Mouse (Mus musculus) limb, embryonic 15.5 days (tissue): Measurements from ENCODE around the gene Srxn1. TPM values are rescaled to one million over a fixed set of nuclear protein-coding genes. Genes with fewer than 3 reads are reported as not detected.
"Not testable (repeated sequence)": the region's sequence is repeated elsewhere in the genome, so short reads cannot be mapped to it uniquely, and the experiment has no call there.

ENCODE experiments used
- ATAC-seq: fragments of 200-750 bp; cut with Nextera tagmentation; 2 replicates; pipeline ENCODE4 v1.8.0; 2017; ENCODE audit warnings: low read depth, moderate TSS enrichment; ENCODE audit not compliant: insufficient number of reproducible peaks, low FRiP score, low TSS enrichment
- H3K27ac ChIP-seq: fragments of 300-500 bp; sonication (generic); 2 replicates; pipeline ENCODE4 v1.5.1; 2015; ENCODE audit warnings: moderate library complexity, mild to moderate bottlenecking, inconsistent platforms
- H3K27me3 ChIP-seq: fragments of 300-500 bp; sonication (generic); 2 replicates; pipeline ENCODE4 v1.6.1; 2015; ENCODE audit warnings: inconsistent platforms
- H3K36me3 ChIP-seq: fragments of 300-500 bp; sonication (generic); 2 replicates; pipeline ENCODE4 v1.6.1; 2015; ENCODE audit warnings: inconsistent platforms
- H3K4me1 ChIP-seq: fragments of 300-500 bp; sonication (generic); 2 replicates; pipeline ENCODE4 v1.6.1; 2015; ENCODE audit warnings: inconsistent platforms
- H3K4me2 ChIP-seq: fragments of 300-500 bp; sonication (generic); 2 replicates; pipeline ENCODE4 v1.6.1; 2015; ENCODE audit warnings: mild to moderate bottlenecking, inconsistent platforms
- H3K4me3 ChIP-seq: fragments of 300-500 bp; sonication (generic); 2 replicates; pipeline ENCODE4 v1.5.1; 2015; ENCODE audit warnings: mild to moderate bottlenecking, inconsistent platforms
- H3K9ac ChIP-seq: fragments of 300-500 bp; sonication (generic); 2 replicates; pipeline ENCODE4 v1.6.1; 2015; ENCODE audit warnings: inconsistent platforms
- H3K9me3 ChIP-seq: fragments of 300-500 bp; sonication (generic); 2 replicates; pipeline ENCODE4 v1.6.1; 2016; ENCODE audit warnings: inconsistent platforms
- WGBS: fragments of 180-500 bp; shearing (Covaris S2); methylation state at CpG from one replicate; pipeline ENCODE4 v1.1.7; 2015; 5-methylcytosine and 5-hydroxymethylcytosine counted together
- polyA plus RNA-seq: library from polyadenylated mRNA; unstranded; fragments of >200 nt; fragmentation: Nextera tagmentation; extraction: Ambion mirVana; gene quantifications from 2 replicates; pipeline ENCODE4 v1.2.1, GENCODE M21; 2015

Srxn1 gene
- polyA plus RNA-seq: 11.3 and 12.3 TPM in 2 replicates

DNA sequence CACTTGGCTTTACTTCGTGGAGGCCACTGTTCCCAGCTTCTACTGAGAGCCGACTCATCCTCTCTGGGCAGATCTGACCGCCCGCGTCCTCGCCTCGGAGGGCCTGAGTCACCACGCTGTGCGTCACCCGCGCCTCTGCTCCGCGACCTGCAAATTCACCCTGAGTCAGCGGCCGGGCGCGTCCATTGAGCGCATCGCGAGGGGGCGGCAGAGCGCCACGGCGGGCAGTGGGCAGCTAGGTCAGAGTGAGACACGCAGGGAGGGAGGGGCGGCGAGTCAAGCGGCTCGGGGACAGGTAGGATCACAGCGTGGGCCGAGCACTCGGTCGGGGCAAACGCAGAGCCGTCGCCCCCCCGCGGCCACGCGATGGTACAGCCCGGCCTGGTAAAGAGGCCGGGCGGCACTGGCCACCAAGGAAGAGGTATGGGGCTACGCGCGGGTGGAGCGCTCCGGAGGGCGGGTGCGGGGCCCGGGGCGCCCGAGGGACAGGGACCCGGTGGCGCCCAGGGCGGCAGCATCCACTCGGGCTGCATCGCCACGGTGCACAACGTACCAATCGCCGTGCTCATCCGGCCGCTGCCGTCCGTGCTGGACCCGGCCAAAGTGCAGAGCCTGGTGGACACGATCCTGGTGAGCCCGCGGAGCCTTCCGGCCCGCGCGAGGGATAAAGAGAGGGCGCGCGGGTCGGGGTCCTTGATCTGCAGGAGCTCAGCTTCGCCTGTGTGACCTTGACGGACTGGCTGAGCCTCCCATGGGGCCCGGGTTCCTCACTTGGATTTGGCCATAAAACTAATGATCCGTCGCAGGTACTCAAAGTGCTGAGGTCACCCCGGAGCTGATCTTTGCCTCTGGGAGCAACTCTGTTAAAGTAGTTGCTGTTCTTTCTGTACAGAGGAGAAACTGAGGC lies at the start of gene Srxn1:
Gene Srxn1, plus strand, starts transcription at position 199 of the 907 bp plus-strand sequence.
- Histone ChIP-seq H3K9ac (peak within 1 kb of the TSS; percentile 69), H3K4me2 (peak within 1 kb of the TSS; percentile 95), H3K4me3 (peak within 1 kb of the TSS; percentile 63), H3K27me3 (peaks cover 8% of the 10 kb centered on the region), H3K4me1 (peaks cover 12% of the 10 kb centered on the region), H3K36me3 (no peaks in the 10 kb centered on the region), H3K27ac (no peak within 1 kb of the TSS), H3K9me3 (no peaks in the 10 kb centered on the region)
- WGBS: under 1% methylated on average over 76 of the region's 84 CpGs
- ATAC-seq: peak; percentile 75

GRCm38 (mm10) chr2:152056368-152057251 lies 48.7 kb upstream of the Srxn1 start:
- no peaks in the 10 kb centered on the region for H3K4me1 ChIP-seq
- no peak overlapping the region for H3K4me2 ChIP-seq
- H3K27ac ChIP-seq: no peak overlapping the region
- no peak for ATAC-seq
- WGBS: 73% methylated on average over 22 of the region's 22 CpGs
- H3K4me3 ChIP-seq: no peak overlapping the region
- H3K9ac ChIP-seq: no peak overlapping the region
- peaks cover 33% of the 10 kb centered on the region for H3K27me3 ChIP-seq
- no peaks in the 10 kb centered on the region for H3K36me3 ChIP-seq
- H3K9me3 ChIP-seq: no peaks in the 10 kb centered on the region

- peaks cover 27% of the 10 kb centered on the region for H3K27me3 ChIP-seq
- no peaks in the 10 kb centered on the region for H3K9me3 ChIP-seq
- 69% methylated on average over 9 of the region's 9 CpGs for WGBS
- no peaks in the 10 kb centered on the region for H3K36me3 ChIP-seq
- H3K4me1 ChIP-seq: no peaks in the 10 kb centered on the region
- ATAC-seq: no peak
- no peak overlapping the region for H3K27ac ChIP-seq
- no peak overlapping the region for H3K4me3 ChIP-seq
- no peak overlapping the region for H3K9ac ChIP-seq
- H3K4me2 ChIP-seq: no peak overlapping the region
Observed at GRCm38 (mm10) chr2:152057252-152057563, 48.1 kb upstream of the Srxn1 start.

GRCm38 (mm10) chr2:152062817-152063216 lies 42.5 kb upstream of the Srxn1 start:
- not testable (repeated sequence) for H3K9me3 ChIP-seq

DNA sequence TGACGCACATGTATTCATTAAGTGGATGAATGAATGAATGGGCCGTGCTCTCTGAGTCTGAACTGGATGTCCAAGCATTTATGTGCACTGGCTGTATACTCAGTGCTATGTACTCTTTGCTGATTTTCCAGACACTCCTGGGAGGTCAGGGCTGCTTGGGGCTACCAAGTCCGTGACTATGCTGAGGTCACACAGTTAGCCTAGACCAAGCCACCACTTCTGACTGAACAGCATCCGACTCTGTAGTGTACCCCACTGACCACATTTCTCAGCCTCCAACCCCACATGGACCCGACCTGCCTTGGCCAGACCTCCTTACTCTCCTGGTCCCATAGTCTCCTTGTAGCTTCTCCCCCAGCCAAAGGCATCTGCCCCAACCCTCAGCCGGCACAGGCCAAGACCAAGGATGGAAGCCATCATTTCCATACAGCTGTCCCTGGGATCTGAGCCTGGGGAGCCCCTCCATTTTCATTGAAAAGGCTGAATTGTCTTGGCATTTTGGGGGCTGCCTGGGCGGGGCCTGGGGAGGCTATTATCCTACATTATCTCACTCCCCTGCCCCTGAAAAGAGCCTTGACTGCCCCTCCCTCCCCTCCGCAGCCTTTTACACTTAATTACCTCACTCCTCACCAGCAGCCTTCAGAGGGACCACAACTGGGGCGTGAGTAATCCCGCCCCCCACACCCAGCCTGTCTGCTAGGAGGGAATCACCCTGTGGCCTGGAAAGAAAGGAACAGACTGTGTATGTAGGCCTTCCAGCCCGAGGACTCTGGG lies 36.5 kb upstream of the Srxn1 start:
- Histone ChIP-seq H3K9ac (no peak overlapping the region), H3K27me3 (0 out of 2 replicates have a peak, but pooled peaks cover 3% of the 10 kb centered on the region), H3K36me3 (no peaks in the 10 kb centered on the region), H3K4me1 (no peaks in the 10 kb centered on the region), H3K4me3 (no peak overlapping the region), H3K9me3 (no peaks in the 10 kb centered on the region), H3K4me2 (no peak overlapping the region), H3K27ac (no peak overlapping the region)
- ATAC-seq: peak; percentile 40; the same call in 1 of the 2 replicates
- WGBS: 44% methylated on average over 11 of the region's 11 CpGs

More at GRCm38 (mm10) chr2:152062817-152063216, 42.5 kb upstream of the Srxn1 start:
- 78% methylated on average over 3 of the region's 3 CpGs for WGBS
- not testable (repeated sequence) for H3K36me3 ChIP-seq, H3K4me2 ChIP-seq, H3K9ac ChIP-seq, H3K4me3 ChIP-seq, H3K27me3 ChIP-seq, H3K4me1 ChIP-seq, ATAC-seq, H3K27ac ChIP-seq

- no peak for ATAC-seq
- no peaks in the 10 kb centered on the region for H3K9me3 ChIP-seq
- H3K4me2 ChIP-seq: no peak overlapping the region
- 63% methylated on average over 9 of the region's 9 CpGs for WGBS
- no peak overlapping the region for H3K27ac ChIP-seq
- no peaks in the 10 kb centered on the region for H3K36me3 ChIP-seq
- H3K9ac ChIP-seq: no peak overlapping the region
- no peaks in the 10 kb centered on the region for H3K4me1 ChIP-seq
- H3K4me3 ChIP-seq: no peak overlapping the region
- peaks cover 5% of the 10 kb centered on the region; the same call in 1 of the 2 replicates for H3K27me3 ChIP-seq
Observed at GRCm38 (mm10) chr2:152069434-152069786, 35.9 kb upstream of the Srxn1 start.

GRCm38 (mm10) chr2:152069941-152070340 lies 35.4 kb upstream of the Srxn1 start:
- Histone ChIP-seq H3K4me3 (no peak overlapping the region), H3K9ac (no peak overlapping the region), H3K27ac (no peak overlapping the region), H3K27me3 (peaks cover 10% of the 10 kb centered on the region; the same call in 1 of the 2 replicates), H3K4me2 (no peak overlapping the region), H3K9me3 (no peaks in the 10 kb centered on the region), H3K4me1 (no peaks in the 10 kb centered on the region), H3K36me3 (no peaks in the 10 kb centered on the region)
- 84% methylated on average over 2 of the region's 2 CpGs for WGBS
- no peak for ATAC-seq

GRCm38 (mm10) chr2:152074521-152074920 lies 30.8 kb upstream of the Srxn1 start:
- Histone ChIP-seq H3K4me3 (no peak overlapping the region), H3K9me3 (no peaks in the 10 kb centered on the region), H3K27ac (no peak overlapping the region), H3K27me3 (peaks cover 50% of the 10 kb centered on the region), H3K4me2 (no peak overlapping the region), H3K4me1 (no peaks in the 10 kb centered on the region), H3K9ac (no peak overlapping the region), H3K36me3 (no peaks in the 10 kb centered on the region)
- ATAC-seq: no peak
- WGBS: 72% methylated on average over 2 of the region's 2 CpGs

GRCm38 (mm10) chr2:152075294-152075889 lies 29.9 kb upstream of the Srxn1 start:
- Histone ChIP-seq H3K4me3 (no peak overlapping the region), H3K27me3 (peaks cover 59% of the 10 kb centered on the region), H3K4me2 (no peak overlapping the region), H3K36me3 (no peaks in the 10 kb centered on the region), H3K9me3 (no peaks in the 10 kb centered on the region), H3K4me1 (peaks cover under 1% of the 10 kb centered on the region; the same call in 1 of the 2 replicates), H3K27ac (no peak overlapping the region), H3K9ac (no peak overlapping the region)
- ATAC-seq: no peak
- 37% methylated on average over 9 of the region's 9 CpGs for WGBS

DNA sequence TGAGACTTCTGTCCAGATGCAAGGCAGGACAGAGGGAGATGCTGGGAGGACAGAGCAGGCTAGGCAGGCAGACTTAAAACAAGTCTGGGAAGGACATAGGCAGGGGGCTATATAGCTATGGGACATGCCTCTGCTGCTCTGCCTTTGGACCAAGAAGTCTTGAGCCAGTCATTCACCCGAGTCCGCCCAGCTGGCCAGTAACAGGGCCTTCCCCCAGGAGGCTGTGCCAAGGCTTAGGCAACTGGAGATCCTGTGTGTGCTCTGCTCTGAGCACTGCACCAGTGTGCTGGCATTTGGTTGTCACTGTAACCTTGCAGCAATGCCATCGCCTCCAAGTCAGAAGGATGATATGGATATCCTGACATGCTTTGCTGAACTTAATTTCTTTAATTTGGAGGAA lies 28.0 kb upstream of the Srxn1 start:
- Histone ChIP-seq H3K9ac (no peak overlapping the region), H3K4me1 (peaks cover 18% of the 10 kb centered on the region), H3K4me3 (no peak overlapping the region), H3K9me3 (no peaks in the 10 kb centered on the region), H3K27ac (no peak overlapping the region), H3K4me2 (no peak overlapping the region), H3K36me3 (no peaks in the 10 kb centered on the region), H3K27me3 (peaks cover 77% of the 10 kb centered on the region)
- no peak for ATAC-seq
- WGBS: 65% methylated on average over 3 of the region's 3 CpGs
